Mouse (Mus musculus) hindbrain, embryonic 12.5 days (tissue): ENCODE data around the gene Pla2g15. TPM values are rescaled to one million over a fixed set of nuclear protein-coding genes. Genes with fewer than 3 reads are reported as not detected.

ENCODE experiments used
- ATAC-seq: fragments of 200-750 bp; cut with Nextera tagmentation; 2 replicates; pipeline ENCODE4 v1.8.0; 2017; ENCODE audit warnings: moderate TSS enrichment; ENCODE audit not compliant: low FRiP score
- H3K27ac ChIP-seq: fragments of 300-500 bp; sonication (generic); 2 replicates; pipeline ENCODE4 v1.5.1; 2016; ENCODE audit warnings: mild to moderate bottlenecking
- H3K27me3 ChIP-seq: fragments of 300-500 bp; sonication (generic); 2 replicates; pipeline ENCODE4 v1.6.1; 2016; ENCODE audit warnings: mild to moderate bottlenecking
- H3K36me3 ChIP-seq: fragments of 300-500 bp; sonication (generic); 2 replicates; pipeline ENCODE4 v1.6.1; 2016; ENCODE audit warnings: mild to moderate bottlenecking
- H3K4me1 ChIP-seq: fragments of 300-500 bp; sonication (generic); 2 replicates; pipeline ENCODE4 v1.6.1; 2016
- H3K4me2 ChIP-seq: fragments of 300-500 bp; sonication (generic); replicated peaks from 2 replicates; pipeline ENCODE4 v1.6.1; 2016; ENCODE audit warnings: mild to moderate bottlenecking
- H3K4me3 ChIP-seq: fragments of 300-500 bp; sonication (generic); 2 replicates; pipeline ENCODE4 v1.5.1; 2016; ENCODE audit warnings: mild to moderate bottlenecking
- H3K9ac ChIP-seq: fragments of 300-500 bp; sonication (generic); 2 replicates; pipeline ENCODE4 v1.6.1; 2016; ENCODE audit warnings: mild to moderate bottlenecking, moderate library complexity
- H3K9me3 ChIP-seq: fragments of 300-500 bp; sonication (generic); replicated peaks from 2 replicates; pipeline ENCODE4 v1.6.1; 2016; ENCODE audit warnings: mild to moderate bottlenecking
- WGBS: fragments of 180-500 bp; shearing (Covaris S2); methylation state at CpG from one replicate; pipeline ENCODE4 v1.1.7; 2016; 5-methylcytosine and 5-hydroxymethylcytosine counted together
- polyA plus RNA-seq: library from polyadenylated mRNA; unstranded; fragments of >200 nt; fragmentation: Nextera tagmentation; extraction: Ambion mirVana; gene quantifications from 2 replicates; pipeline ENCODE4 v1.2.1, GENCODE M21; 2016

The Pla2g15 gene
- polyA plus RNA-seq, 1 experiment from 2014 or later, result 18.2 TPM

- no peak for ATAC-seq
- Histone ChIP-seq H3K4me3 (no peak overlapping the region), H3K4me2 (no peak overlapping the region), H3K27me3 (peaks cover 19% of the 10 kb centered on the region), H3K9ac (no peak overlapping the region), H3K27ac (no peak overlapping the region), H3K9me3 (no peaks in the 10 kb centered on the region), H3K4me1 (no peaks in the 10 kb centered on the region), H3K36me3 (peaks cover 35% of the 10 kb centered on the region)
Observed at GRCm38 (mm10) chr8:106129232-106129930, 20.8 kb upstream of the Pla2g15 start.

DNA sequence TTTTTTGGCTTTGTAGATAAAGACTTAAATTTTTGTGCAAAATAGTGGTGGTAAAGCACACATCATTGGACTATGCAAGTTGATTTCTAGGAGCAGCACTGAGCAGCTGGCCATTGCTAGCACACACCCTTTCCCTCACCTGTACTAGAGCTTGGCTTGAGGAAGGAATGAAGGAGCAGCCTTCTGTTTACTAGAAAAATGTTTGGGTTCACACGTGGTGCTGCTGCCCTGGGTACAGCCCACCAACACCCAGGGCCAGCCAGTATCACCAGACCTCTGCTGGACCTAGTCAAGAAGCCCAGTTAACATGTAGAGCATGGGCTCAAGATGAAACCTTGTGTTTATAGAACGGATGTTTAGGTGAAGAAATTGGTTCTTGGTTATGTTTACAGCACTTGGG is 20.2 kb upstream of the Pla2g15 start:
- Histone ChIP-seq H3K4me1 (no peaks in the 10 kb centered on the region), H3K36me3 (peaks cover 35% of the 10 kb centered on the region), H3K27me3 (peaks cover 26% of the 10 kb centered on the region), H3K27ac (no peak overlapping the region), H3K9me3 (no peaks in the 10 kb centered on the region), H3K9ac (no peak overlapping the region), H3K4me3 (no peak overlapping the region), H3K4me2 (no peak overlapping the region)
- 88% methylated on average over 2 of the region's 2 CpGs for WGBS
- no peak for ATAC-seq

- 87% methylated on average over 2 of the region's 2 CpGs for WGBS
- Histone ChIP-seq H3K9ac (no peak overlapping the region), H3K27ac (no peak overlapping the region), H3K4me2 (no peak overlapping the region), H3K9me3 (no peaks in the 10 kb centered on the region), H3K4me1 (peaks cover under 1% of the 10 kb centered on the region), H3K36me3 (peaks cover 35% of the 10 kb centered on the region), H3K27me3 (peaks cover 31% of the 10 kb centered on the region), H3K4me3 (no peak overlapping the region)
- ATAC-seq, result no peak
Observed at GRCm38 (mm10) chr8:106130505-106130904, 19.7 kb upstream of the Pla2g15 start.

- peaks cover 35% of the 10 kb centered on the region for H3K36me3 ChIP-seq
- H3K4me1 ChIP-seq, result peaks cover 6% of the 10 kb centered on the region
- H3K9me3 ChIP-seq, result no peaks in the 10 kb centered on the region
- H3K27me3 ChIP-seq, result peaks cover 36% of the 10 kb centered on the region
- H3K4me3 ChIP-seq, result no peak overlapping the region
- H3K4me2 ChIP-seq, result no peak overlapping the region
- WGBS, result 92% methylated on average over 4 of the region's 4 CpGs
- no peak overlapping the region for H3K9ac ChIP-seq
- ATAC-seq, result no peak
- H3K27ac ChIP-seq, result no peak overlapping the region
Observed at GRCm38 (mm10) chr8:106131021-106131420, 19.2 kb upstream of the Pla2g15 start.

GRCm38 (mm10) chr8:106131488-106132222 is 18.5 kb upstream of the Pla2g15 start:
- H3K4me1 ChIP-seq, result peaks cover 12% of the 10 kb centered on the region
- ATAC-seq, result no peak
- H3K27ac ChIP-seq, result no peak overlapping the region
- 94% methylated on average over 7 of the region's 7 CpGs for WGBS
- H3K27me3 ChIP-seq, result peaks cover 42% of the 10 kb centered on the region
- H3K9me3 ChIP-seq, result no peaks in the 10 kb centered on the region
- peaks cover 35% of the 10 kb centered on the region for H3K36me3 ChIP-seq
- H3K9ac ChIP-seq, result no peak overlapping the region
- no peak overlapping the region for H3K4me2 ChIP-seq
- no peak overlapping the region for H3K4me3 ChIP-seq

GRCm38 (mm10) chr8:106132356-106132755 is 17.8 kb upstream of the Pla2g15 start:
- Histone ChIP-seq H3K27me3 (peaks cover 49% of the 10 kb centered on the region), H3K36me3 (peaks cover 35% of the 10 kb centered on the region)

DNA sequence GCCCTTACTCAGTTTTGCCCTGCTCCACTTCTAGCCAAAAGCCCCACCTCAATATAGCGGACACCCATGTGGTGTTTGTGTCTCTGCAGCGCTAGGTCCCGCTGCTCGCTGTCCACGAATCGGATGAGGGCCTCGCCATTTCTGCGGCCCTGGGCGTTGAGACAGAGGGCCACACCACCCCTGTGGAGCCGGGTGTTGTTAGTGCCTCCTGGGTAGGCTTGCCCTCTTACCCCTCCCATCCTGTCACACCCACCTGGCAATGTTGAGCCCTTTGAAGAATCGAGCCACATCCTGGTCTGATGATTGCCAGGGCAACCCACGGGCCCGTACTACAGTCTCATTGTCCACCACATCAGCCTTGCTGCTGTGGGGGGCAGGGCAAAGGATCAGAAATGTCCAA is 16.7 kb upstream of the Pla2g15 start:
- Histone ChIP-seq H3K9me3 (no peaks in the 10 kb centered on the region), H3K4me3 (no peak overlapping the region), H3K27me3 (peaks cover 61% of the 10 kb centered on the region), H3K36me3 (peaks cover 35% of the 10 kb centered on the region), H3K27ac (no peak overlapping the region), H3K4me1 (peaks cover 27% of the 10 kb centered on the region), H3K9ac (no peak overlapping the region), H3K4me2 (no peak overlapping the region)
- WGBS, result 71% methylated on average over 13 of the region's 13 CpGs
- ATAC-seq, result no peak

More at GRCm38 (mm10) chr8:106132356-106132755, 17.8 kb upstream of the Pla2g15 start:
- no peak overlapping the region for H3K9ac ChIP-seq
- no peak overlapping the region for H3K4me2 ChIP-seq
- WGBS, result 90% methylated on average over 11 of the region's 11 CpGs
- H3K9me3 ChIP-seq, result no peaks in the 10 kb centered on the region
- H3K27ac ChIP-seq, result no peak overlapping the region
- peaks cover 19% of the 10 kb centered on the region for H3K4me1 ChIP-seq
- no peak for ATAC-seq
- H3K4me3 ChIP-seq, result no peak overlapping the region

DNA sequence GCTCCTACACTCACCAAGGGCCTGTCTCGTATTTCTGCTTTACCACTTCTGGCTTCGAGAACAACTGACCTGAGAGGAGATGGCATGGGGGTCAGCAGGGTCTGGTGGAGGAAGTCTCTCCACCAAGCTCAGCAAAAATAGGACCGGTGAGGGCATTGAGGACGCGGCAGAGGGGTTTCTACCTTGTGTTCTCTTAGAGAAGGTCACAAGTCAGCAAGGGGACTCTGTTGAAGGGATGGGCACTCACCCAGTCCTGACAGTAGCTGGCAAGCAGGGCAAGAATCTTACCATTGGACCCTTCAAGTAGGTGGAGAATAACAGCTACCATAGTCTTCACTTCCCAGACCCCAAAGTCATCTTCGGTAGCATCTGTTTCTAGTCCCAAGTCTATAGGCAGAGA is 16.3 kb upstream of the Pla2g15 start:
- Histone ChIP-seq H3K36me3 (peaks cover 31% of the 10 kb centered on the region), H3K27ac (no peak overlapping the region), H3K4me2 (no peak overlapping the region), H3K27me3 (peaks cover 65% of the 10 kb centered on the region), H3K4me3 (no peak overlapping the region), H3K9me3 (no peaks in the 10 kb centered on the region), H3K9ac (no peak overlapping the region), H3K4me1 (peaks cover 27% of the 10 kb centered on the region)
- WGBS, result 71% methylated on average over 6 of the region's 6 CpGs
- no peak for ATAC-seq

- ATAC-seq, result no peak
- no peak overlapping the region for H3K27ac ChIP-seq
- H3K4me2 ChIP-seq, result no peak overlapping the region
- no peak overlapping the region for H3K9ac ChIP-seq
- 19% methylated on average over 14 of the region's 14 CpGs for WGBS
- peaks cover 75% of the 10 kb centered on the region for H3K27me3 ChIP-seq
- H3K4me1 ChIP-seq, result peaks cover 27% of the 10 kb centered on the region
- H3K9me3 ChIP-seq, result no peaks in the 10 kb centered on the region
- H3K36me3 ChIP-seq, result peaks cover 24% of the 10 kb centered on the region
- H3K4me3 ChIP-seq, result no peak overlapping the region
Observed at GRCm38 (mm10) chr8:106134751-106135571, 15.2 kb upstream of the Pla2g15 start.

DNA sequence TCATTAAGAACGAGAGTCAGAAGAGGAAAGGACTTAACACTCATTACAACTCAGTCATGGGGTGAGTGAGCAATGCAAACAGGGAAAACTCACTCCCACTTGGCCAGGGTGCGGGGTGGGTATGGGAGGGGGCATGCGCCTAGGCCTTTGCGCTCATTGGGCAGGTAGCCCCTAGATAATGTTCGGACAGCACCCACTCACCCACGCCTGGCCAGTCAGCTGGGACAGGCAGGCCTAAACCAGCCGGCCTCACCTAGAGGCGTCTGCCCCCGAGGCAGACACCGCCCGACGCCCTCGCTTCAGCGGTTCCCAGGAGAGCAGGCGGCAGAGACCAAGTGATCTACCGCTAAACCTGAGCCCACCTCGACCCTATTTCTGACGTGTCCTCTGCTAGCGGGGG is 14.5 kb upstream of the Pla2g15 start:
- Histone ChIP-seq H3K4me3 (no peak overlapping the region), H3K4me1 (peaks cover 27% of the 10 kb centered on the region), H3K27ac (no peak overlapping the region), H3K4me2 (peak overlapping the region; percentile 76), H3K36me3 (peaks cover 22% of the 10 kb centered on the region), H3K9me3 (no peaks in the 10 kb centered on the region), H3K27me3 (peaks cover 81% of the 10 kb centered on the region), H3K9ac (no peak overlapping the region)
- 7% methylated on average over 19 of the region's 19 CpGs for WGBS
- ATAC-seq, result no peak

- H3K36me3 ChIP-seq, result peaks cover 14% of the 10 kb centered on the region
- H3K27me3 ChIP-seq, result peaks cover 81% of the 10 kb centered on the region
- peak within 1 kb of the TSS; percentile 41 for H3K4me3 ChIP-seq
- H3K4me1 ChIP-seq, result peaks cover 29% of the 10 kb centered on the region
- H3K27ac ChIP-seq, result no peak within 1 kb of the TSS
- H3K9me3 ChIP-seq, result no peaks in the 10 kb centered on the region
- H3K4me2 ChIP-seq, result peak within 1 kb of the TSS; percentile 76
- under 1% methylated on average over 83 of the region's 86 CpGs for WGBS
- ATAC-seq, result no peak; the same call in 1 of the 2 replicates
- peak within 1 kb of the TSS; percentile 48 for H3K9ac ChIP-seq
Observed at GRCm38 (mm10) chr8:106136156-106137130, 13.8 kb upstream of the Pla2g15 start, which contains the start of gene Esrp2. Gene Esrp2, minus strand, starts transcription at chr8:106136974.
